Mouse (Mus musculus) liver, adult 2 months (tissue): Measurements from ENCODE around the gene Catsper2.

ENCODE experiments used
- CTCF ChIP-seq: fragments of 200-500 bp; IDR thresholded peaks from 2 replicates; pipeline ENCODE4 v1.5.1; 2011; ENCODE audit warnings: low read depth, low read length, control low read depth
- POLR2A ChIP-seq: fragments of 200-500 bp; IDR thresholded peaks from 2 replicates; pipeline ENCODE4 v1.6.1; 2011; ENCODE audit warnings: low read length, control low read depth; ENCODE audit not compliant: insufficient read depth; ENCODE audit errors: extremely low read depth

- TF ChIP-seq CTCF = no peak
- TF ChIP-seq POLR2A = peak; percentile 96
Observed at GRCm38 (mm10) chr2:121448739-121449535, 35.3 kb upstream of the Catsper2 start, which contains the start of gene Serf2.
